Mouse (Mus musculus) mouse embryonic stem cell (cell line): Measurements from ENCODE around the gene Etv6.

Experiments used
- in situ Hi-C, 2 experiments: fragments of 300-500 bp; cut with MboI; formaldehyde crosslinking; loops; 1 replicate in 1 of 2; 3 replicates in 1 of 2; pipeline ENCODE4 v1.14.3; 2019 to 2020; ENCODE audit warnings: low sequenced_read_pairs in 2 of 2, low pct_unique_long_range_greater_than_20kb in 1 of 2, mixed read lengths in 1 of 2; ENCODE audit not compliant: unreplicated experiment in 1 of 2

The Etv6 gene

GRCm38 (mm10) chr6:134312571-134312970 is 277.1 kb downstream of the Etv6 start:
- in situ Hi-C loops: no loop called here

- in situ Hi-C loops: no loop called here
These were observed 281.9 kb downstream of the Etv6 start for GRCm38 (mm10) chr6:134317371-134317770.
